Mouse (Mus musculus) CH12.LX (cell line): ENCODE results near the gene Cep170. TPM values are rescaled to one million over a fixed set of nuclear protein-coding genes. Genes with fewer than 3 reads are reported as not detected.

Experiments
- DNase-seq: peaks from one replicate; pipeline ENCODE4 v3.0.0-alpha.2; 2013; ENCODE audit errors: extremely low read depth
- H3K27ac ChIP-seq: 2 replicates; pipeline ENCODE4 v1.5.1; 2012; ENCODE audit warnings: low read depth, mild to moderate bottlenecking, control low read depth, moderate library complexity; ENCODE audit not compliant: insufficient read depth
- H3K27me3 ChIP-seq: replicated peaks from 2 replicates; pipeline ENCODE3; 2012; ENCODE audit warnings: inconsistent platforms
- H3K36me3 ChIP-seq, 2 experiments: replicated peaks in 1 of 2; 2 replicates each; pipeline versions ENCODE3 to v1.6.1; 2012; ENCODE audit warnings: inconsistent platforms in 1 of 2, low read length in 1 of 2, mild to moderate bottlenecking in 1 of 2, mixed read lengths in 1 of 2, moderate library complexity in 1 of 2; ENCODE audit not compliant: control insufficient read depth in 1 of 2, insufficient read depth in 1 of 2
- H3K4me1 ChIP-seq, 2 experiments: 2 replicates each; pipeline ENCODE4 v1.6.1; 2012; ENCODE audit warnings: inconsistent platforms in 1 of 2, moderate library complexity in 1 of 2; ENCODE audit not compliant: insufficient read depth in 2 of 2, control insufficient read depth in 1 of 2
- H3K4me2 ChIP-seq: 2 replicates; pipeline ENCODE4 v1.6.1; 2012; ENCODE audit warnings: low read depth, mild to moderate bottlenecking, control low read depth; ENCODE audit not compliant: poor library complexity, insufficient read depth, severe bottlenecking
- H3K4me3 ChIP-seq, 3 experiments: fragments of 150-350 bp in 1 of 3; sonication (generic) in 1 of 3; replicated peaks in 1 of 3; 2 replicates each; pipeline versions ENCODE3 to v1.5.1; 2011 to 2012; ENCODE audit warnings: low read depth in 2 of 3, low read length in 2 of 3, mild to moderate bottlenecking in 2 of 3, moderate library complexity in 2 of 3, control low read depth in 1 of 3, improper control_type of control experiment in 1 of 3, inconsistent platforms in 1 of 3, mixed read lengths in 1 of 3; ENCODE audit not compliant: poor library complexity in 1 of 3
- H3K79me2 ChIP-seq: replicated peaks from 2 replicates; pipeline ENCODE4 v1.6.1; 2012; ENCODE audit warnings: mild to moderate bottlenecking, moderate library complexity; ENCODE audit not compliant: control insufficient read depth, poor library complexity, insufficient read depth, severe bottlenecking; ENCODE audit errors: extremely low read depth
- H3K9ac ChIP-seq: 2 replicates; pipeline ENCODE4 v1.6.1; 2012; ENCODE audit warnings: low read depth, mild to moderate bottlenecking, control low read depth, moderate library complexity; ENCODE audit not compliant: insufficient read depth
- H3K9me3 ChIP-seq: replicated peaks from 2 replicates; pipeline ENCODE3; 2012; ENCODE audit warnings: low read length, inconsistent platforms, mixed read lengths
- BHLHE40 ChIP-seq: IDR thresholded peaks from 2 replicates; pipeline ENCODE4 v1.6.1; 2011; ENCODE audit warnings: mild to moderate bottlenecking, low read depth, low read length, improper control_type of control experiment
- ETS1 ChIP-seq: conservative IDR thresholded peaks from 2 replicates; pipeline ENCODE4 v1.6.1; 2012; ENCODE audit warnings: low read depth, mild to moderate bottlenecking, inconsistent platforms, low read length, improper control_type of control experiment, moderate library complexity
- IRF4 ChIP-seq: IDR thresholded peaks from 2 replicates; pipeline ENCODE4 v1.6.1; 2014; ENCODE audit warnings: low read depth, mild to moderate bottlenecking, inconsistent platforms, low read length, improper control_type of control experiment
- JUND ChIP-seq: conservative IDR thresholded peaks from 2 replicates; pipeline ENCODE4 v1.6.1; 2011; ENCODE audit warnings: low read depth, low read length, improper control_type of control experiment
- MAFK ChIP-seq: IDR thresholded peaks from 2 replicates; pipeline ENCODE4 v1.6.1; 2011; ENCODE audit warnings: low read length, improper control_type of control experiment; ENCODE audit not compliant: insufficient replicate concordance
- MAX ChIP-seq: IDR thresholded peaks from 2 replicates; pipeline ENCODE4 v1.6.1; 2011; ENCODE audit warnings: low read length, improper control_type of control experiment
- MXI1 ChIP-seq: IDR thresholded peaks from 2 replicates; pipeline ENCODE4 v1.6.1; 2011; ENCODE audit warnings: mild to moderate bottlenecking, low read depth, low read length, improper control_type of control experiment
- MYC ChIP-seq: IDR thresholded peaks from 2 replicates; pipeline ENCODE4 v1.6.1; 2011; ENCODE audit warnings: low read depth, mild to moderate bottlenecking, improper control_type of control experiment, low read length
- POLR2A ChIP-seq: IDR thresholded peaks from 2 replicates; pipeline ENCODE4 v1.6.1; 2011; ENCODE audit warnings: low read depth, mild to moderate bottlenecking, improper control_type of control experiment, low read length
- POLR2AphosphoS2 ChIP-seq: IDR thresholded peaks from 2 replicates; pipeline ENCODE4 v1.6.1; 2011; ENCODE audit warnings: low read depth, low read length, improper control_type of control experiment
- RAD21 ChIP-seq: IDR thresholded peaks from 2 replicates; pipeline ENCODE4 v1.6.1; 2011; ENCODE audit warnings: low read depth, mild to moderate bottlenecking, low read length, improper control_type of control experiment, moderate library complexity
- SMC3 ChIP-seq: IDR thresholded peaks from 2 replicates; pipeline ENCODE4 v1.6.1; 2011; ENCODE audit warnings: low read depth, low read length, improper control_type of control experiment
- TBP ChIP-seq: conservative IDR thresholded peaks from 2 replicates; pipeline ENCODE4 v1.6.1; 2011; ENCODE audit warnings: low read depth, low read length, improper control_type of control experiment
- USF1 ChIP-seq: IDR thresholded peaks from 2 replicates; pipeline ENCODE4 v1.6.1; 2014; ENCODE audit warnings: low read depth, mild to moderate bottlenecking, inconsistent platforms, low read length, improper control_type of control experiment
- ZC3H11A ChIP-seq: IDR thresholded peaks from 2 replicates; pipeline ENCODE4 v1.6.1; 2012; ENCODE audit warnings: low read depth, mild to moderate bottlenecking, inconsistent platforms, low read length, improper control_type of control experiment
- ZKSCAN1 ChIP-seq: IDR thresholded peaks from 2 replicates; pipeline ENCODE4 v1.6.1; 2012; ENCODE audit warnings: low read depth, inconsistent platforms, low read length, improper control_type of control experiment, borderline replicate concordance
- ZMIZ1 ChIP-seq: IDR thresholded peaks from 2 replicates; pipeline ENCODE4 v1.6.1; 2012; ENCODE audit warnings: low read depth, mild to moderate bottlenecking, inconsistent platforms, low read length, improper control_type of control experiment
- dilution Hi-C: fragments of 300-500 bp; cut with MboI; formaldehyde crosslinking; loops from 2 replicates; pipeline ENCODE4 v1.14.3; 2020; ENCODE audit warnings: low sequenced_read_pairs; ENCODE audit not compliant: extremely low pct_unique_long_range_greater_than_20kb, extremely low pct_ligation_motif_present
- in situ Hi-C: fragments of 300-500 bp; cut with MboI; formaldehyde crosslinking; loops from 3 replicates; pipeline ENCODE4 v1.14.3; 2019; ENCODE audit warnings: low sequenced_read_pairs, low pct_ligation_motif_present, low pct_unique_long_range_greater_than_20kb, mixed read lengths
- polyA plus RNA-seq: library from polyadenylated mRNA; unstranded; fragments of >175 nt; gene quantifications from 2 replicates; pipeline ENCODE4 v1.2.1, GENCODE M21; 2012; ENCODE audit warnings: low read depth; ENCODE audit not compliant: insufficient read length
- total RNA-seq, 2 experiments: library from RNA; depleted of rRNA; stranded (reverse); fragments of 300-350 nt in 1 of 2; fragments of >200 nt in 1 of 2; gene quantifications; 2 replicates each; pipeline ENCODE4 v1.2.3; 2012 to 2014

Gene Cep170
- total and polyA plus RNA-seq, 3 experiments, result 14.8 to 16.6 (median 16.1) TPM

DNA sequence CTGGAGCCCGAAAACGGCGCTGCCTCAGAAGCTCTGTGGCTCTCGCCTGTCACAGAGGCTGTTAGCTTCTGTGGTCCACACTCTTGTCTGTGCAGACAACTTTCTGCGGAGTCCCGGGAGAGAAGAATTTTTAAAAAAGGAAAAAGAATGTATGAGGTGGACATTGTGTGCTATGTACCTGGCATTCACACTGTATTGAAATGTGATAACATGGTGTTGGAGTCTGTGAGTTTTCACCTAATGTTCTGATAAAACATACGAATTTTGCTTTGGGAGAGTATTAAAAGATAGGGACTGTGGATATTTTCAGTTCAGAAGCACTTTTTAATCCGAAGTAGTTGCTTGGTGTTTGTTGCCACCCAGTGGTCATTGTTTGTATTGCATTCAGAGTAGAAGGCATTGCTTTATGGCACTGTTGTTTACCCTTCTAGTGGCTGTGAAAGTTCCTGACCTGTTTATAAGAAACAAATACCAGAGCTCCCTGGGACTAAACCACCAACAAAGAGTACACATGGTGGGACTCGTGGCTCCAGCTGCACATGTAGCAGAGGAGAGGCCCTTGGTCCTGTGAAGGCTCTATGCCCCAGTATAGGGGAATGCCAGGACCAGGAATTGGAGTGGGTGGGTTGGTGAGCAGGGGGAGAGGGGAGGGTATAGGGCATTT is 48.2 kb upstream of the Cep170 start (continued):
- TF ChIP-seq MXI1 (no peak), SMC3 (peak; percentile 94), POLR2A (no peak)
- TF ChIP-seq, all 38 proteins: peak for 9

DNA sequence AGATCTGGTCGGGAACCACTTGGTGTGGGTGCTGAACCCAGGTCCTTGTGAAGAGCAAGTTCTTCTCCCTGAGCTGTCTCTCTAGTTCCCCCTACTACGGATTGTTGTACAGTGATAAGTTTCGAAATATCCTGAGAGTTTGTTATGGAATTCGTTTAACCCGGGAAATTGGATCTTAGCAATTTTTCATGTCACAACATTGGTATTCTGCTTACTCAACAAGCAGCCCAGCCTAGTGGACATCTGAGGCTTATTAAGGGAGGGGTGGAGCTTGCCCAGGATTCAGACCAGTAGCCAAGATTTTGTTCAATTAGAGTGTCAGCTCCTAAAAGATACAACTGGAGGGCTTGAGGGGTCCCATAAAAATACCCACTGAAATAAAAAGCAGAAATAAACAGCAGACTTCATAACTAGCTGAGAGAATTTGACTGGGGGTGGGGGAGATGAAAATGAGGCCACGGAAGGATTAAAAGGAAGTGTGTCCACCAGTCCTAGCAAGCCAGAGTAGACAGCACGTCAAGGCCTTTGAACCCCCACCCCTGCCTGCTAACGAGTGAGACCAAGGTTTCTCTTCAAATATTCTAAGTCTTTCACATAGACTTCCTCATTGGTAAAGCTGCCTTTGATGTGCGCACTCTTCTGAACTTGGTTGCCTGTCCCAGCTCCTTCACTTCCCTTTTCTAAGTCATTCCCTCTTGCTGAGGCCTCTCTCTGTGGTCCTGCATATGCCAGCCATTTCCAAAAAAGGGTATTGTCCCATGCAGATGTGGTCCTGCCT is 39.1 kb upstream of the Cep170 start:
- no peak overlapping the region for H3K9ac ChIP-seq
- peaks cover 6% of the 10 kb centered on the region for H3K9me3 ChIP-seq
- H3K27ac ChIP-seq, result no peak overlapping the region
- H3K27me3 ChIP-seq, result no peaks in the 10 kb centered on the region
- no peaks in the 10 kb centered on the region for H3K79me2 ChIP-seq
- no peak overlapping the region for H3K4me3 ChIP-seq
- H3K36me3 ChIP-seq, result peaks cover 42 to 53% of the 10 kb centered on the region in 2 experiments
- TF ChIP-seq ETS1, result no peak
- no peak for TF ChIP-seq TBP
- TF ChIP-seq JUND, result no peak
- TF ChIP-seq ZKSCAN1, result no peak
- no peak for TF ChIP-seq POLR2AphosphoS2
- no peak for TF ChIP-seq ZC3H11A
- no peak for TF ChIP-seq IRF4
- TF ChIP-seq MAFK, result no peak
- no peak for TF ChIP-seq BHLHE40
- no peak for TF ChIP-seq ZMIZ1
- TF ChIP-seq MAX, result no peak
- TF ChIP-seq USF1, result no peak
- TF ChIP-seq MXI1, result no peak
- TF ChIP-seq POLR2A, result no peak
- TF ChIP-seq SMC3, result no peak
- no peak for TF ChIP-seq MYC
- TF ChIP-seq RAD21, result no peak
- TF ChIP-seq, all 38 proteins: peak for 0
- dilution Hi-C loops, result no loop called here
- DNase-seq, result no peak
- no peak overlapping the region for H3K4me2 ChIP-seq
- H3K4me1 ChIP-seq, result peaks cover 3 to 7% of the 10 kb centered on the region in 2 experiments; a peak in 2 of 4 replicates
- in situ Hi-C loops, result loop anchor here (25.0 kb wide), 1 partner anchor 641 kb away; no protein-coding TSS in a partner anchor
